Mouse (Mus musculus) 3T3-L1 (cell line): ENCODE results near the gene Rpp25.

Source experiments
- DNase-seq: peaks from one replicate; pipeline ENCODE4 v3.0.0-alpha.2; 2015; ENCODE audit warnings: low read depth, low spot score

Rpp25 gene

DNA sequence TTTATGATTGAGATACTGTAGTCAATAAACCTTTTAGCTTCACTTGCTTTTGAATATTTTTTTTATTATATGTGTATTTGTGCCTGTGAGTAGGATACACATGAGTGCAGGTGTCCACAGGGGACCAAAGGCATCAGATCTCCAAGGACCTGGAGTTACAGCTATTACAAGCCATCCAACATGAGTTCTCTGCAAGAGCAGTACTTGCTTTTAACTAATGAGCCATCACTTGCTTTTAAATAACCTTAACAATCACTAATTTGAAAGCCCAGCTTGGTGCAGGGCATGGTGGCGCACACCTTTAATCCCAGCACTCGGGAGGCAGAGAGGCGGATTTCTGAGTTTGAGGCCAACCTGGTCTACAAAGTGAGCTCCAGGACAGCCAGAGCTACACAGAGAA lies 50.9 kb downstream of the Rpp25 start:
- DNase-seq = no peak
